Mouse (Mus musculus) liver, embryonic 14.5 days (tissue): Measurements from ENCODE around the gene Sgms1.

Source experiments
- CTCF ChIP-seq: IDR thresholded peaks from 2 replicates; pipeline ENCODE4 v1.5.1; 2016; ENCODE audit warnings: antibody characterized with exemption, low read depth, control low read depth
- EP300 ChIP-seq: IDR thresholded peaks from 2 replicates; pipeline ENCODE4 v1.6.1; 2016; ENCODE audit warnings: antibody characterized with exemption, low read depth

GRCm38 (mm10) chr19:32189036-32189436 lies 200.5 kb downstream of the Sgms1 start:
- TF ChIP-seq CTCF (no peak), EP300 (no peak)
